Mouse (Mus musculus) heart, embryonic 12.5 days (tissue): ENCODE data around the gene Sod2. TPM values are rescaled to one million over a fixed set of nuclear protein-coding genes. Genes with fewer than 3 reads are reported as not detected.

ENCODE experiments used
- polyA plus RNA-seq: library from polyadenylated mRNA; unstranded; fragments of >200 nt; fragmentation: Nextera tagmentation; extraction: Ambion mirVana; gene quantifications from 2 replicates; pipeline ENCODE4 v1.2.1, GENCODE M21; 2016

The Sod2 gene
- polyA plus RNA-seq, 1 experiment from 2014 or later, result 319 TPM

Other genes with a start within 250 kb of the Sod2 start
- 293 and 312 TPM in 2 replicates for gene Igf2r, start 237.2 kb upstream of the Sod2 start, polyA plus RNA-seq
- 0.39 and 1.1 TPM in 2 replicates for gene Mas1, start 138.7 kb upstream of the Sod2 start, polyA plus RNA-seq
- gene Mrgprh, start 130.8 kb upstream of the Sod2 start, polyA plus RNA-seq, result not detected in 2 replicates
- 0.51 and 1.1 TPM in 2 replicates for gene Pnldc1, start 96.6 kb upstream of the Sod2 start, polyA plus RNA-seq
- 410 and 430 TPM in 2 replicates for gene Tcp1, start 91.1 kb upstream of the Sod2 start, polyA plus RNA-seq
- gene Mrpl18, start 90.5 kb upstream of the Sod2 start, polyA plus RNA-seq, result 181 and 187 TPM in 2 replicates
- gene Acat3, start 66.2 kb upstream of the Sod2 start, polyA plus RNA-seq, result 0.57 and 0.61 TPM in 2 replicates
- 53.6 and 57.2 TPM in 2 replicates for gene Acat2, start 46.1 kb upstream of the Sod2 start, polyA plus RNA-seq
- gene Wtap, start 12.7 kb upstream of the Sod2 start, polyA plus RNA-seq, result 71.4 and 74.4 TPM in 2 replicates
- 0.14 TPM in 1 of 2 replicates, not detected in the other for gene Gpr31b, start 45.5 kb downstream of the Sod2 start, polyA plus RNA-seq
- 0.15 TPM in 1 of 2 replicates, not detected in the other for gene Tcp10b, start 54.3 kb downstream of the Sod2 start, polyA plus RNA-seq
- gene Unc93a, start 125.0 kb downstream of the Sod2 start, polyA plus RNA-seq, result not detected in 2 replicates
- gene Smok2a, start 214.3 kb downstream of the Sod2 start, polyA plus RNA-seq, result not detected in 2 replicates
- not detected in 2 replicates for gene Smok2b, start 223.4 kb downstream of the Sod2 start, polyA plus RNA-seq